Mouse (Mus musculus) neural tube, embryonic 13.5 days (tissue): ENCODE measurements around the gene Cxcl10. TPM values are rescaled to one million over a fixed set of nuclear protein-coding genes. Genes with fewer than 3 reads are reported as not detected.
A peak's percentile ranks its signal among the peaks of the same experiment; 100 is the strongest.

Experiments used
- ATAC-seq: fragments of 200-750 bp; cut with Nextera tagmentation; 2 replicates; pipeline ENCODE4 v1.8.0; 2017; ENCODE audit warnings: low read depth, mild to moderate bottlenecking, moderate TSS enrichment, moderate library complexity
- H3K27ac ChIP-seq: fragments of 300-500 bp; sonication (generic); replicated peaks from 2 replicates; pipeline ENCODE4 v1.5.1; 2015; ENCODE audit warnings: moderate library complexity, mild to moderate bottlenecking, inconsistent platforms
- H3K27me3 ChIP-seq: fragments of 300-500 bp; sonication (generic); 2 replicates; pipeline ENCODE4 v1.6.1; 2015; ENCODE audit warnings: mild to moderate bottlenecking, inconsistent platforms
- H3K36me3 ChIP-seq: fragments of 300-500 bp; sonication (generic); 2 replicates; pipeline ENCODE4 v1.6.1; 2015; ENCODE audit warnings: mild to moderate bottlenecking, inconsistent platforms
- H3K4me1 ChIP-seq: fragments of 300-500 bp; sonication (generic); replicated peaks from 2 replicates; pipeline ENCODE4 v1.6.1; 2015; ENCODE audit warnings: inconsistent platforms
- H3K4me2 ChIP-seq: fragments of 300-500 bp; sonication (generic); 2 replicates; pipeline ENCODE4 v1.6.1; 2015; ENCODE audit warnings: inconsistent platforms, mild to moderate bottlenecking, moderate library complexity
- H3K4me3 ChIP-seq: fragments of 300-500 bp; sonication (generic); 2 replicates; pipeline ENCODE4 v1.5.1; 2015; ENCODE audit warnings: mild to moderate bottlenecking, inconsistent platforms
- H3K9ac ChIP-seq: fragments of 300-500 bp; sonication (generic); 2 replicates; pipeline ENCODE4 v1.6.1; 2015; ENCODE audit warnings: moderate library complexity, mild to moderate bottlenecking, inconsistent platforms
- H3K9me3 ChIP-seq: fragments of 300-500 bp; sonication (generic); 2 replicates; pipeline ENCODE4 v1.6.1; 2016; ENCODE audit warnings: inconsistent platforms
- WGBS: fragments of 180-500 bp; shearing (Covaris S2); methylation state at CpG from one replicate; pipeline ENCODE4 v1.1.7; 2015; 5-methylcytosine and 5-hydroxymethylcytosine counted together
- polyA plus RNA-seq: library from polyadenylated mRNA; unstranded; fragments of >200 nt; fragmentation: Nextera tagmentation; extraction: Ambion mirVana; gene quantifications from 2 replicates; pipeline ENCODE4 v1.2.1, GENCODE M21; 2015

The Cxcl10 gene
- polyA plus RNA-seq, 1 experiment from 2014 or later, result 1.0 TPM

GRCm38 (mm10) chr5:92382349-92382679, 33.6 kb upstream of the Cxcl10 start:
- H3K36me3 ChIP-seq, result no peaks in the 10 kb centered on the region
- no peak overlapping the region for H3K9ac ChIP-seq
- no peak overlapping the region for H3K4me3 ChIP-seq
- H3K9me3 ChIP-seq, result no peaks in the 10 kb centered on the region
- WGBS, result 62% methylated on average over 9 of the region's 9 CpGs
- no peak for ATAC-seq
- H3K27me3 ChIP-seq, result no peaks in the 10 kb centered on the region
- H3K4me1 ChIP-seq, result no peaks in the 10 kb centered on the region
- no peak overlapping the region for H3K27ac ChIP-seq
- H3K4me2 ChIP-seq, result no peak overlapping the region

- no peak overlapping the region for H3K4me2 ChIP-seq
- no peaks in the 10 kb centered on the region for H3K27me3 ChIP-seq
- no peaks in the 10 kb centered on the region for H3K9me3 ChIP-seq
- H3K4me3 ChIP-seq, result no peak overlapping the region
- 38% methylated on average over 12 of the region's 12 CpGs for WGBS
- H3K9ac ChIP-seq, result no peak overlapping the region
- H3K4me1 ChIP-seq, result no peaks in the 10 kb centered on the region
- no peaks in the 10 kb centered on the region for H3K36me3 ChIP-seq
- ATAC-seq, result peak; percentile 74; the same call in 1 of the 2 replicates
- no peak overlapping the region for H3K27ac ChIP-seq
Observed at GRCm38 (mm10) chr5:92381550-92382348, 33.1 kb upstream of the Cxcl10 start.

DNA sequence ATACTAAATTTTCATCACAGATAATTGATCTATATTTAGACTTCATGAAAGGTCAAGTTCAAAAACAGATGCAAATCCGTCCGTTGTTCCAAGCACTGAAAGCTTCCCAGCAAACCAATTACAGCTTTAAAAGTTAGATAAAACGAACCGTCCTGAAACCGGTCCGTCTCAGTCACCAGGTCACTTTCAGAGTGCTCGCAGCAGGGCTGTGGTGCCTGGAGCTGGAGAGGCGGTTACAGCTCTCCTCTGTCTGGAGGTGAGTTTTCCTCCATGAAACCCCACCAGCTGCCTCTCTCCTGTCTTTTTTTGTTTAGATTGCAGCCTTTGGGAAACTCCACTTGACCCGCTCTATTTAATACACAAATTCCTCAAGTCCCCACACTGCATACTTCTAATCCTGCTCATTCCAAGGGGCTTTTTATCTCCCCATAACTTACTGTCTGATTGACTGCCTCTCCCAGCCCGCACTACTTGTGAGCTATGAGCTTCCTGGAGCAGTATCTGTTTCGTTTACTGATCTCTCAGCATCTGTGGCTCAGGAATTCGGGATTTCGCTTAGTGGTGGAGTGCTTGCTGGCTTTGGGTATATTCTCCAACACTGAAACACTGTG, 28.2 kb upstream of the Cxcl10 start:
- Histone ChIP-seq H3K4me2 (no peak overlapping the region), H3K4me1 (no peaks in the 10 kb centered on the region), H3K27me3 (no peaks in the 10 kb centered on the region), H3K27ac (no peak overlapping the region), H3K36me3 (no peaks in the 10 kb centered on the region), H3K9me3 (no peaks in the 10 kb centered on the region), H3K4me3 (no peak overlapping the region), H3K9ac (no peak overlapping the region)
- WGBS, result 57% methylated on average over 13 of the region's 13 CpGs
- no peak for ATAC-seq

- Histone ChIP-seq H3K4me1 (peaks cover 14% of the 10 kb centered on the region), H3K9me3 (no peaks in the 10 kb centered on the region), H3K27me3 (no peaks in the 10 kb centered on the region), H3K9ac (no peak overlapping the region), H3K4me3 (no peak overlapping the region), H3K27ac (no peak overlapping the region), H3K4me2 (no peak overlapping the region), H3K36me3 (no peaks in the 10 kb centered on the region)
- no peak for ATAC-seq
- WGBS, result 72% methylated on average over 17 of the region's 17 CpGs
Observed at GRCm38 (mm10) chr5:92375368-92375767, 26.7 kb upstream of the Cxcl10 start.

DNA sequence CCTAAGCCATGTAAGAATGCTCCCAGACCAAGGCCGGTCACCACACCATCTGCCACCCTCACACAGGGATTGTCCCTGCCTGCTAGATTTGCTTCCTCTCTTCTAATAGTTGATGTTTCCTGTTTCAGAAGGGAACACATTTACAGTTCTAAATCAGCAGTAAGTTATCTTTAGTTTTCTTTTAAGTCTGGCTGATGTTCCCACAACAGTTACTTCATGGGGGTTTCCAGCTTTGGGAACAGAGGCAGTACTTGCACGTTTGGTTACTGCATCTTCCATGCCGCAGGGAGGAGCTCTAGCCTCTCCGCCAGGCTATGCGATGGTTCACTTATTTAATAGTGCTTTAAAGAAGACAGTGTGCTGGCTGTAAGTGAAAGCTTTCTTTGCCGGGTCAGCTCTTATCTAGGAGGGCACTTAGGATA, 26.0 kb upstream of the Cxcl10 start:
- H3K27me3 ChIP-seq, result no peaks in the 10 kb centered on the region
- H3K4me2 ChIP-seq, result no peak overlapping the region
- 44% methylated on average over 6 of the region's 6 CpGs for WGBS
- ATAC-seq, result no peak
- peaks cover 16% of the 10 kb centered on the region for H3K4me1 ChIP-seq
- H3K27ac ChIP-seq, result no peak overlapping the region
- no peak overlapping the region for H3K9ac ChIP-seq
- no peak overlapping the region for H3K4me3 ChIP-seq
- no peaks in the 10 kb centered on the region for H3K36me3 ChIP-seq
- H3K9me3 ChIP-seq, result no peaks in the 10 kb centered on the region

- no peaks in the 10 kb centered on the region for H3K36me3 ChIP-seq
- 76% methylated on average over 2 of the region's 2 CpGs for WGBS
Observed at GRCm38 (mm10) chr5:92372605-92373004, 23.9 kb upstream of the Cxcl10 start.

DNA sequence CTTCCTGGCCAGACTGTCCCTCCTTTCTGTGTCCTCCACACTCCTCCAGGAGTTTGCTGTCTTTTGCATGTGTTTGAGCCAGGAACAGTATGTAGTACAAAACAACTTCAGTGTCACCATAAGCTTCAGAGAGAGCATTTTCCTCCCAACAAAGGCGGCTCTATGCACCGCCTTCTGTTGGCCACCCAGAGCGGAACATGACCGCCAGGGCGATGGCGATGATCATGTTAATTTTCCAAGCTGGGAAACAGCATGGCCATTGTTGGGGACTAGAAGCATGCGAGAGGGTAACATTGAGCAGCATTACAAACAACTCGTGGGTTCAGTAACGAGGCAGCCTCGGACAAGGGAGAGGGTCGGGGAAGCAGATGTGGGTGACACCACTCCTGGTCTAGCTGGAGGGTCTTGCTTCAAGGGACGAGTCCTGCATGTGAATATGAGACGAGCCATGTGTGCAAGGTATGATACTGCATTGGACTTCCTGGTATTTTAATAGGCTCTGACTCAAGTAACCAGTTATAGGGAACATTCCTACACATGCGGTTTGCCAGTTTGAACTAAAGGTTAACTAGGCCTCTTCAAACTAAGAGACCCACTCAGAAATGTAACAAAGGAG, 22.8 kb upstream of the Cxcl10 start:
- no peaks in the 10 kb centered on the region for H3K36me3 ChIP-seq
- WGBS, result 63% methylated on average over 14 of the region's 14 CpGs
- H3K27ac ChIP-seq, result peak overlapping the region; percentile 67
- H3K9me3 ChIP-seq, result no peaks in the 10 kb centered on the region
- H3K4me1 ChIP-seq, result peaks cover 25% of the 10 kb centered on the region
- no peak overlapping the region for H3K4me3 ChIP-seq
- H3K9ac ChIP-seq, result no peak overlapping the region
- peak; percentile 41; the same call in 1 of the 2 replicates for ATAC-seq
- H3K27me3 ChIP-seq, result no peaks in the 10 kb centered on the region
- peak overlapping the region; percentile 5; the same call in 1 of the 2 replicates for H3K4me2 ChIP-seq

More at GRCm38 (mm10) chr5:92372605-92373004, 23.9 kb upstream of the Cxcl10 start:
- Histone ChIP-seq H3K4me2 (no peak overlapping the region), H3K4me3 (no peak overlapping the region), H3K27me3 (no peaks in the 10 kb centered on the region), H3K9me3 (no peaks in the 10 kb centered on the region), H3K4me1 (peaks cover 25% of the 10 kb centered on the region), H3K27ac (no peak overlapping the region), H3K9ac (no peak overlapping the region)
- ATAC-seq, result no peak

GRCm38 (mm10) chr5:92370891-92371290, 22.2 kb upstream of the Cxcl10 start:
- H3K27ac ChIP-seq, result peak overlapping the region; percentile 67
- H3K4me2 ChIP-seq, result peak overlapping the region; percentile 5; the same call in 1 of the 2 replicates
- no peak for ATAC-seq
- no peaks in the 10 kb centered on the region for H3K36me3 ChIP-seq
- no peaks in the 10 kb centered on the region for H3K9me3 ChIP-seq
- WGBS, result 53% methylated on average over 6 of the region's 6 CpGs
- no peak overlapping the region for H3K9ac ChIP-seq
- H3K4me1 ChIP-seq, result peaks cover 25% of the 10 kb centered on the region
- no peak overlapping the region for H3K4me3 ChIP-seq
- H3K27me3 ChIP-seq, result no peaks in the 10 kb centered on the region

DNA sequence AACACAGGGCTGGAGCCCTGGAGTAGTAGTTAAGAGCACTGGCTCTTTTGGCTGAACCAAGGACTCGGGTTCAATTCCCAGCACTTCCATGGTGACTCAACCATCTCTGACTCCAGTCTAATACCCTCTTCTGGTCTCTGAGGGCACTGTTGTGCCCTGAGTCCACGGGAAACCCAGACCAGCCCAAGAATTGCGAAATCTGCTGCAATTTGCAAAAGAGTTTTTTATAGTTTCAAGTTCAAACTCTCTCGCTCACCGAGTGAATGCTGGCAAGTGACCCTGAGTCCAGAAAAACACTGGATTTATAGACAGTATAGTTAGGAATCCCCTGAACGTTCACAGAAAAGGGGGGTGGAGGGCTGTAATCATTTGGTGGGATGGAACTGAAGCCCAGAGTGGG, 21.7 kb upstream of the Cxcl10 start:
- no peak overlapping the region for H3K4me2 ChIP-seq
- no peaks in the 10 kb centered on the region for H3K36me3 ChIP-seq
- 73% methylated on average over 6 of the region's 6 CpGs for WGBS
- H3K9me3 ChIP-seq, result no peaks in the 10 kb centered on the region
- no peak overlapping the region for H3K27ac ChIP-seq
- H3K4me1 ChIP-seq, result peaks cover 25% of the 10 kb centered on the region
- no peak overlapping the region for H3K9ac ChIP-seq
- no peak for ATAC-seq
- H3K4me3 ChIP-seq, result no peak overlapping the region
- H3K27me3 ChIP-seq, result no peaks in the 10 kb centered on the region

DNA sequence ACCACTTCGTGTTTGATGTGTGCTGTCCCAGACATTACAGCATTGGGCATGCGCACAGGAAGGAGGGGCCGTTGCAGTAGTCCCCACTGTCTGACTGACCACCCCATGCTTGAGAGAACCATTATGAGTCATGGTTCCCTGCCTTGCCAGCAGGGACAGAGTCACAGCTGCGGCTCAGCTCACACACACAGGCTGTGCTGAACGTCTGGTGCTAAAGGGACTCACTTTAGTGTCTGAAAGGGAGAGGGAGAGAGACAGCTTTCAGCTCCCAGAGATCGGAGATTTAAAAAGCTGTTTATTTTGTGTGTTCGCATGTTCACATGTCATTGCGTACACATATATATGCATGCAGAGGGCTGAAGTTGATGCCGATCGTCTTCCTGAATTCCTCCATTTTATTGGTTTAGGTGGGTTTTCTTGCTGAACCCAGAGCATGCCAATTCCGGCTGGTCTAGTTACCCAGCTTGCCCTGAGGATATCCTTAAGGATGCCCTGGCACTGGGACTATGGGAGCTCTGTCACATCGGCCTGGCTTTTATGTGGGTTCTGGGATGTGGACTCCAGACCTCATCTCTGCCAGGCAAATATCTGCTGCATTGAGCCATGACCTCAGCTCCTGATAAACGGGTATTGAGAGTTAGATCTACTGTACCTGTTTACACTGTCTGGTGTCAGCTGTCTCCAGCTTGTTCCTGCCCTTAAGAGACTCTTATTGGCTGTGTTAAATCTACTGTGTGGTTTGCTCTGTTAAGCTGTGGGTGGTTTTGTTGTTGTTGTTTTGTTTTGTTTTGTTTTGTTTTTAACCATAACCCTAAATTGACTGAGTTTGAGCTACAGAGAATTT, 20.7 kb upstream of the Cxcl10 start:
- H3K27me3 ChIP-seq, result no peaks in the 10 kb centered on the region
- peak; percentile 92 for ATAC-seq
- H3K4me3 ChIP-seq, result no peak overlapping the region
- no peaks in the 10 kb centered on the region for H3K9me3 ChIP-seq
- peak overlapping the region; percentile 28 for H3K4me2 ChIP-seq
- peaks cover 25% of the 10 kb centered on the region for H3K4me1 ChIP-seq
- peak overlapping the region; percentile 25 for H3K27ac ChIP-seq
- 47% methylated on average over 13 of the region's 13 CpGs for WGBS
- H3K9ac ChIP-seq, result no peak overlapping the region
- no peaks in the 10 kb centered on the region for H3K36me3 ChIP-seq

GRCm38 (mm10) chr5:92368392-92368791, 19.7 kb upstream of the Cxcl10 start:
- Histone ChIP-seq H3K9ac (no peak overlapping the region), H3K4me1 (peaks cover 25% of the 10 kb centered on the region), H3K36me3 (no peaks in the 10 kb centered on the region), H3K27me3 (no peaks in the 10 kb centered on the region), H3K4me3 (no peak overlapping the region), H3K27ac (no peak overlapping the region), H3K4me2 (no peak overlapping the region), H3K9me3 (no peaks in the 10 kb centered on the region)
- no peak for ATAC-seq
- 75% methylated on average over 10 of the region's 10 CpGs for WGBS

- Histone ChIP-seq H3K9ac (no peak overlapping the region), H3K27ac (no peak overlapping the region), H3K36me3 (no peaks in the 10 kb centered on the region), H3K4me2 (no peak overlapping the region), H3K4me1 (peaks cover 25% of the 10 kb centered on the region), H3K27me3 (no peaks in the 10 kb centered on the region), H3K4me3 (no peak overlapping the region), H3K9me3 (no peaks in the 10 kb centered on the region)
- no peak for ATAC-seq
- 87% methylated on average over 6 of the region's 6 CpGs for WGBS
Observed at GRCm38 (mm10) chr5:92366565-92366964, 17.9 kb upstream of the Cxcl10 start.
